Mouse (Mus musculus) left cerebral cortex, postnatal 10 days (tissue): ENCODE data around the gene Gm20498. TPM values are rescaled to one million over a fixed set of nuclear protein-coding genes. Genes with fewer than 3 reads are reported as not detected.
"Not testable (repeated sequence)": the region's sequence is repeated elsewhere in the genome, so short reads cannot be mapped to it uniquely, and the experiment has no call there.

ENCODE experiments used
- DNase-seq, 2 experiments: peaks; one replicate each; pipeline ENCODE4 v3.0.0; 2021 to 2022; ENCODE audit warnings: low spot score in 2 of 2, mixed read lengths in 1 of 2; ENCODE audit errors: extremely low spot score in 1 of 2
- intact Hi-C: fragments of 180-260 bp; cut with DNase I; formaldehyde crosslinking; loops from one replicate; pipeline ENCODE4 v1.15.1; 2025
- total RNA-seq, 2 experiments: library from RNA; stranded (reverse); gene quantifications; 2 replicates each; pipeline ENCODE4 v1.2.3; 2021

Gene Gm20498
- total RNA-seq = 10 to 100 TPM; 36.1 to 39.1 TPM

- intact Hi-C loops = no loop called here
- DNase-seq = peak; percentile 84 to 86
These were observed at the start of gene Gm20498, which contains the start of gene Synj2bp for GRCm38 (mm10) chr12:81532316-81533028. TSS of gene Gm20498 (minus strand) at chr12:81532905. TSS of gene Synj2bp (minus strand) at chr12:81532911.

GRCm38 (mm10) chr12:81568374-81568773 lies 35.7 kb upstream of the Gm20498 start, which contains the start of gene Adam21:
TSS of gene Adam21 (minus strand) at chr12:81568474.
- DNase-seq = no peak
- intact Hi-C loops = no loop called here

- intact Hi-C loops = no loop called here
- DNase-seq = no peak
These were observed 35.2 kb upstream of the Gm20498 start for GRCm38 (mm10) chr12:81567931-81568330.

- intact Hi-C loops = no loop called here
- no peak for DNase-seq
These were observed 31.5 kb upstream of the Gm20498 start for GRCm38 (mm10) chr12:81564173-81564572.

GRCm38 (mm10) chr12:81549286-81549685 lies 16.6 kb upstream of the Gm20498 start:
- intact Hi-C loops = no loop called here
- no peak for DNase-seq

GRCm38 (mm10) chr12:81547163-81547562 lies 14.5 kb upstream of the Gm20498 start:
- DNase-seq = no peak
- intact Hi-C loops = no loop called here

GRCm38 (mm10) chr12:81533029-81533419 lies 319 bp upstream of the Gm20498 start:
- intact Hi-C loops = no loop called here
- no peak for DNase-seq

- intact Hi-C loops, DNase-seq: not testable (repeated sequence)
These were observed 2.1 kb downstream of the Gm20498 start for GRCm38 (mm10) chr12:81530587-81530986.

- intact Hi-C loops = not testable (repeated sequence)
These were observed 35.8 kb downstream of the Gm20498 start for GRCm38 (mm10) chr12:81496906-81497305.

GRCm38 (mm10) chr12:81490491-81490890 lies 42.2 kb downstream of the Gm20498 start:
- DNase-seq = no peak
- intact Hi-C loops = no loop called here

More at GRCm38 (mm10) chr12:81496906-81497305, 35.8 kb downstream of the Gm20498 start:
- not testable (repeated sequence) for DNase-seq

- DNase-seq = no peak
- intact Hi-C loops = no loop called here
These were observed 47.4 kb downstream of the Gm20498 start for GRCm38 (mm10) chr12:81485311-81485710.

- DNase-seq = peak; percentile 82 to 92
- intact Hi-C loops = no loop called here
These were observed 47.9 kb downstream of the Gm20498 start, which contains the start of gene Cox16 for GRCm38 (mm10) chr12:81484727-81485191. TSS of gene Cox16 (minus strand) at chr12:81485127.

GRCm38 (mm10) chr12:81484212-81484611 lies 48.5 kb downstream of the Gm20498 start:
- intact Hi-C loops = no loop called here
- no peak for DNase-seq

- intact Hi-C loops = no loop called here
- no peak for DNase-seq
These were observed 49.0 kb downstream of the Gm20498 start for GRCm38 (mm10) chr12:81483656-81484055.

- not testable (repeated sequence) for DNase-seq
- intact Hi-C loops = loop anchor here (5.0 kb wide), 1 partner anchor 1127 kb away; no protein-coding TSS in a partner anchor
These were observed 73.7 kb downstream of the Gm20498 start for GRCm38 (mm10) chr12:81459051-81459450.

GRCm38 (mm10) chr12:81438985-81439384 lies 93.7 kb downstream of the Gm20498 start:
- DNase-seq, intact Hi-C loops: not testable (repeated sequence)

- intact Hi-C loops, DNase-seq: not testable (repeated sequence)
These were observed 97.9 kb downstream of the Gm20498 start for GRCm38 (mm10) chr12:81434778-81435177.

GRCm38 (mm10) chr12:81421846-81422245 lies 110.9 kb downstream of the Gm20498 start, which contains the start of gene Adam4:
TSS of gene Adam4 (minus strand) at chr12:81421946.
- intact Hi-C loops = no loop called here
- DNase-seq = no peak

GRCm38 (mm10) chr12:81413211-81413610 lies 119.5 kb downstream of the Gm20498 start:
- intact Hi-C loops = no loop called here
- DNase-seq = peak; percentile 33 to 54

- intact Hi-C loops = no loop called here
- DNase-seq = no peak
These were observed 123.7 kb downstream of the Gm20498 start for GRCm38 (mm10) chr12:81408966-81409365.
